Mouse (Mus musculus) adrenal gland, postnatal 4 days (tissue): ENCODE measurements around the gene Prf1. TPM values are rescaled to one million over a fixed set of nuclear protein-coding genes. Genes with fewer than 3 reads are reported as not detected.
A peak's percentile ranks its signal among the peaks of the same experiment; 100 is the strongest.

Source experiments
- DNase-seq, 2 experiments: peaks; one replicate each; pipeline ENCODE4 v3.0.0; 2021 to 2022; ENCODE audit warnings: low spot score in 2 of 2, mixed read lengths in 2 of 2
- total RNA-seq, 2 experiments: library from RNA; stranded (reverse); gene quantifications; 2 replicates each; pipeline ENCODE4 v1.2.3; 2021

Gene Prf1
- total RNA-seq, 2 experiments from 2014 or later, result 0.28 TPM; not detected in 1

DNA sequence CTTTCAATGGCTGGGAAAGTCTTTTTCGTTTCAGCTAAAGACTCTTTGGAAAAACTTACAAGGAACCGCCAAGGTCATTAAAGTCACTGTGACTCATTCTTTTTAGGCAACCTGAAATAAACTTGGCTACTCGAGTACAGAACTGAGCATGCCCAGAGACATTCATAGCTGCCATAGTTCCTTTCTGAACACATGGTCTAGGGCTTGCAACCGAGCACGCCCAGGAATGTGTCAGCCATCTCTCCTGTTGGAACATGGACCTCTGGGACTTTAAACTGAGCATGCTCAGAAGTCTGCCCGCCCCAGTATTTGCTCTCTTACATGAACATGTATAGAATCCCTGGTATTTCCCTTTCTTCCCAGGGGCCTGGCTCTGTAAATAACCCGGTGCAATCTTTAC, 11.4 kb upstream of the Prf1 start:
- DNase-seq, result no peak

DNA sequence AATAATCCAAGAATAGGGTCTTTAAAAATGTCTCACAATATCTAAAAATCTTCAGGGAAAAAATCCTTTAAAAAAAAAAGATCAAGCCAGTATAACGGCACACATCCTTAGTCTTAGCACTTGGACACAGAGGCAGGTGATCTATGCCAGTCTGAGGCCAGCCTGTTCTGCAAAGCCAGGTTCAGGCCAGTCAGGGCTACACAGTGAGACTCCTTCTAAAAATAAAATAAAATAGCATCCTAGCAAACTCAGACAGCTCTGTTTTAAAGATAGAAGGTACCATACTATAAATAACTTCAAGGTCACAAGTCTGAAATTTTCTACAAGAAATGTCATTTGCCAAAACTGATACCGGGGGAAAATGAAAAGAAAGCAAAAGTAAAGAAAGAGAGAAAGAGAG, 7.6 kb upstream of the Prf1 start:
- DNase-seq, result no peak

DNA sequence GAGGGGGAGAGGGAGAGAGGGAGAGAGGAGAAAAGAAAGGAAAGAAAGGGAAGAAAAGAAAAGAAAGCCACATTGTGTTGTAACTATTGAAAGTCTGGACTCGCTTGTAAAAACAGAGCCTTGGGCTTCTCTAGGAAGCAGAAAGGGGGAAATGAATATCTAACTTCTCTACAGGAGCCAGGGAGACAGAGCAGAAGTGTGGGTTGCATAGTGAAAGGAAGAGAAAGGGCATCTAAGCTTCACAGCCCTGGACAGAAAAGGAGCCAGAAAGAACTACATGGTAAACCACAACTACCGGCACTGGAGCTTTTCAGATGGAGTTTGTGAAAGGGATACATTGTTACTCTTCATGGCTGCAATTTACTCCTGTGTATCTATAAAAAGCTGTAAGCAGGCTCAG, 7.2 kb upstream of the Prf1 start:
- no peak for DNase-seq

DNA sequence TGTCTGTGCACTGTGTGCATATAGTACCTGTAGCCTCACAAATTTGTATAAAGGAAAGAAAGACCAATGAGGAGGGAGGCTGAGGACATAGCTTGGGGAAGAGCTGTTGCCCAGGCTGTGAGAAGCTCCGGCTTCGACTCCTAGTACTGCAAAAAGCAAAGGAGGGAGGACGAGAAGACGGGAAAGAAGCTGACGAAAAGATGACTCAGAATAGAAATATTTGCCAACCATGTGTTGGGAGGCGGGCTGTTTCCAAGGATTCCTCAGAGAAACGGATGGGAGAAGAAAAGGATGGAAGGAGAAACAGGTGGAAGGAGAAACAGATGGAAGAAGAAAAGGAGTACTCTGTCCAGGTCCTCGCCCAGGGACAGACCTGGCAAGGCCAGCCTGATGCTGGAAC, 3.4 kb upstream of the Prf1 start:
- DNase-seq, result no peak

DNA sequence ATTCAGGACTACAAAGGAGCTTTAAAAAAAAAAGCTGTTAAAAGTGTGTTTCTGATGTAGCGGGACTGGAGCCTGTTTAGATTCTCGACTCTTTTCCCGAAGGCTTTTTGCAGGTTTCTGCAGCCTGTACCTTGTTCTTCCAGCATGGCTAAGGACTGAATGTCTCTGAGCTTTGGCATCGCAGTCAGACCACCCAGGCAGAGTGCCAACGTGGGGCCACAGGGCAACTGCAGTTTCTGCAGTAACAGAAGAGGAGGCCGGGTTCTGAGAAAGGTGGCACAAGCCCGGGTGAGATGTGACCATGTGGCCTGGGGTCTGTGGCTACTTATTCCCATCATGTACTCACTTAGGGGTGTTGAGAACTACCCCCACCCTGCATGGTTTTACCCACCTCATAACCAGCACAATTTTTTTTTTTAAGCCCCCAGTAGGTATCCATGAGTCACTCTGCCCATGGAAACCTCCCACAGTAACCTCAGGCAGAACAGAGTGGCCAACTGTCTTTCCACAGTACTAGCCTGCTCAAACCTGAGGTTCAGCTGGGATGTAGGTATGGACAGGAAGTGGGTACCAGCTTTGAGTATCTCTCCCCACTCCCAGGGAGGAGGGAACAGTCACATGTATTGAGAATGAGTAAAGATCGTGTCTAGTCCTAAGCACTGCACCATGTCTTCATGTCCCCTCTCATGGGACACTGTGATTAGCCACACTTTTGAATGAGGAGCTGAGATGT, 754 bp upstream of the Prf1 start:
- DNase-seq, result no peak

DNA sequence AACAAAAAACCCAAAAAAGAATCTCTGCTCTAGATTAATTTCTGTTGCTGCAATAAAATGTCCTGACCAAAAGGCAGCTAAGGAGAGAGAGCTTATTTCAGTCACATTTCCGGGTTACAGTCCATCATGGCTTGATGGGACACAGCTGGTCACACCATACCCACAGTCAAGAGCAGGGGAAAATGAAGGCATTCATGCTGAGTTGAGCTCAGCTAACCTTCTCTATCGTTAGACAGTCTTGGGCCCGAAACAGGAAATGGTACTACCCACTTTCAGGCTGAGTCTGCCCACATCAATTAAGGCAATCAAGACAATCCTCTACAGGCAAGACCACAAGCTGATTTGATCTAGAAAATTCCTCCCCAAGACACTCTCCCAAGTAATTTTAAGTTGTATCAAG, 3.4 kb downstream of the Prf1 start:
- DNase-seq, result no peak

DNA sequence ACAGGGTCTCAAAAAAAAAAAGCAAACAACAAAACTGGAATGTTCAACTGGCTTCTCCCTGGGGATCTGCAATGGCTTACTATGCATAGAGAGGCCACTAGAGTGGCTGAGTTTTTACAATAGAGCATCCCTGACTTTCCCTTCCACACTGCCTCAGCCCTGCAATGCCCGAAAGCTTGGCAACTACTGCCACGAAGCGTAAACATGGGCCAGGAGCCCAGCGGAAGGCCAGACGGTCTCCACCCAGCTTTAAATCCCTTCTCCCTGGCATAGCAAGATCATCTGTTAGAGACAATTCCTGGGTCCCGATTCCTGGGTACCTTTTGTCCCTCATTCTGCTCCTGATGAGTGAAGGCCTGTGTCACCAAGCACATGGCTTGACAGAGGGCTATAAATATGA, 6.4 kb downstream of the Prf1 start:
- no peak for DNase-seq

DNA sequence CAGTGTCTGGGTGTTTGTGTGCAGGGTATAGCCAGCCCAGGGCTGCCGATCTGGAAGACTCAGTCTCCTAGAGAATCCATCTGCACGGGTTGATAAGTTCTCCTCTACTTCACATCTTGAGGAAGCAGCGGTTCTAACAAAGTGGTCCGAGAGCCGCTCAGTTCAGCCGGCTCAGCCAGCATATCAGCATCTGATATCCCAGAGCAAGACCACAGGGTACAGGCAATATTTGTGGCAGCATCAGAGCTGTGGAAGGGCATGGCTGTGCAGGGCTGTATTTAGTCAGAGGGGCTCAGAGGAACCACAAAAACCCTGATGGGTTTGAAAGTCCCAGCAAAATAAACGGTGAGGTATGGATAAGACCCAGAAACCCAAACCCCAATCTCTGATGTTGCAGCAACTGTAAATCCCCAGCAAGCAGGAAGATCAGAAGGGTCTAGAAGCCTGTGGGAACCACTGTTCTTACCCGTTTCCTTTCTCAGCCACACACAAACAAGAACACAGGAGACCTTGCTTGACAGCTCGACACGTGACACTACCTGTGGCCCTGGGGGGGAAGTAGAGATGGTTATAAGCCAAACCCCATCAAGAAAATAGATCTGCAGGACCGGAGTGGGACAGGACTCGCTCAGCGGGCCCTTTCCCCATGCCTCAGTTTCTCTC, 8.4 kb downstream of the Prf1 start:
- no peak for DNase-seq

DNA sequence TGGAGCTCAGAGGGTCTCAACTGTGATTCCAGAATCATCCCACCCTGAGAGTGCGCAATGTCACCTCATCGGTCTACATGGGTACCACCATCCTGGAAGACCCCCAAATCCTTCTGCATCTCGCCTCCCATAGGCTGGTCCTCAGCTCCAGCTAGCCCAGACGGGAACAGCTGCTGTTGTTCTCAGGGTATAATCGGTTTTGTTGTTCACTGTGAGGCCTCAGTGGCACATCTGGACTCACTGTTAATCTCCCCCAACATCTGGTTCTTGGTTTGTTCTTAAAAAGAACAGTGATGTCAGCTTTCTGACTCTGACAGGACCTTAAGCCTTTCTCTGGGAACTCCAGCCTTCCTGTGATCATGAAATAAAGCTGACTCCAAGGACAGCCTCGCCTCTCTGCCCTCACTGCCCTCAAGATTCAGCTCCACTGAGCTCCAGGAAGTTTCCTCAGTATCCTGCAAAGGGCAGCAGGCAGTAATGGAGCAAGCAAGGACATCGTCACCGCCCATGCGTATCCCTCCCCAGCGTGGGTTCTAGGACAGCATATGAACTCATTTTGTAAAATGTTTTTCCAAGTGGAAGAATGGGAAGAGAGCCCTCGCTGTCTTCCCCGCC, 11.2 kb downstream of the Prf1 start:
- no peak for DNase-seq

DNA sequence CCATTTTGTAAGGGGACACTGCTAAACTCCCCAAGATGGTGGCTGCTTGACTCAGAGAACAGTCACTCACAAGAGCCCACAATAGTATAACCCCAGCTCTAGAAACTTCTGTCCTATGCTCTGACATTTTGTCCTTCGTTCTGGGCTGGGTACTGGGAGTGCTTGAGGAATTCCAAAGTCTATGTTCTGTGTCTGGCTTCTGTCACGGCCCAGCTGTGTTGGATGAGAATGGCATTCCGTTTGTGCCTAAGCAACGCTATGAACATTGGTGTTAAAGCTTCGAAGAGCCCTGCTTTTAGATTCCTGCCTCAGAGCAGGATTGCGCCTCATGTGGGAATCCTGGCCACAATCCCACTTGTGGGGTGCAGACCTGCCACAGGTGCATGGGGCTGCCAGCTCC, 14.5 kb downstream of the Prf1 start:
- DNase-seq, result no peak

DNA sequence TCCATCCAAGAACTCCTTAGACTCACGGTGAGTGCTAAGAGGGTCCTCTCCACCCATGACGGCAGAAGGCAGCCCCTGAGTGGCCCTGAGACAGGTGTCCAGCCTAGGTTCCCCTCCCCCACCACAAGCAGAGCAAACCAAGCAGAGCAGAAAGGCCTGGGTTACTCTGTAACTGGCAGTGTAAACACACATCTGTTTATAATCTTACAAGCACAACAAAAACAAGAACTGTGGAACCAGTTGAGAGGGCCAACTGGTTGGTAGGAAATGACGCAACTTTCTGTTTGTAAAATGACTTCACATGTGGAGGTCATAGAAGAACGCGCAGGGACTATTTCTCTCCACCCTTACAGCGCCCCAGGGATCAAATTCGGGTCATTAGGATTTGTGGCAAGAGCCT, 15.1 kb downstream of the Prf1 start:
- DNase-seq, result no peak

DNA sequence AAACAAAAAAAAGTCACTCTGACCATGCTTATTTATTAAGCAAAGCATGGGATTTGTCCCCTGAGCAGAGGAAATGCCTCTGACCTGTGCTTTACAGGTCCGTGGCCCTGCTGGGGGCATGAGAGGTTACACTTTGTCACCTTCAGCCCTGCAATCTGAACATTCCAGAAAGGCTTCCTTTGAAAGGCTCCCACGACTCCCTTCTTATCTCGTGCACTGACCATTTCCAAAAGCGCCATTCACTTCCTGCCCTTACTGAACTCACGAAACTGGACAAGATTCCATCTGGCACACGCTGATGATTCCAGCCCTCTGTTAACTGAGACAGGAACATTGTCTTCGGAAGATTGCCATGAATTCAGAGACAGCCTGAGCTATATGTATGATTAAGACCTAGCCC, 16.1 kb downstream of the Prf1 start:
- DNase-seq, result no peak

DNA sequence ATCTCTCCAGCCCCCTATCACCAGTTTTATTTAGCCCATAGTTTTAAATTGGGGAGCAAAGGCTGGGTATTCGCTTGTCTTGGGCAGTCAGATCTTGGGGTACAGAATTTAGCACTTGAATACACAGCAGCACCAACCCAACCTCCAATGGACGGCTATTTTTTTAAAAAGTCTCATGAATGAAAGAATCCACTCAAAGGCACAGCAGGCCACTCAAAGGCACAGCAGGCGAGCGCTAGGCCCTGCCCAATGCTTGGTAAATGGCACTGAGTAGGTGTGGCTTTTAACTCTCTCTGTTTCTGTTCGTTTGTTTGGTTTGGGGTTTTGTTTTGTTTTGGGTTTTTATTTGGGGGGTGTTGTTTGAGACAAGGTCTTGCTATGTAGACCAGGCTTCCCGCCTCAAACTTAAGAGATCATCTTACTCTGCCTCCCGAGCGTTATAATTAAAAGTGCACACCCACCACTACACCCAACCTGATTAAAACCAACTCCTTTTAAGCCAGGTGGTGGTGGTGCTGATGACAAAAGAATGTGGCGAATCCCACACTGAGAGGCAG, 17.8 kb downstream of the Prf1 start:
- DNase-seq, result no peak

DNA sequence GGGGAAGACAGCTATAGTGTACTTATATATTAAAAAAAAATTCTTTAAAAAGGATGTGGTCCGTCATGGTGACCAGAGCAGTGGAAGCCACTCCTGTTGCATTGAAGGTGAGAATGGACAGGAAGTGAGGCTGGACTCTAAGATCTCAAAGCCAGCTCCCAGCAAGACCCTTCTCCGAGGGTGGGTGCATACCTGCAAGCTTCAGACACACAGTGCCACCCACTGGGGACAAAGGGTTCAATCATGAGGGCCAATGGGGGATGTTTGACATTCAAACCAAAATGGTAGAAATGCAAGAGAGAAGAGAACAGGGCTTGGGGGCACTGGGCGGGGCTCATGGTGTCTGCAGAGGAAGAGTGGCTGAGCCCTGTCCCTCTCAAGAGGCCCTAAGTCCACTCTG, 20.9 kb downstream of the Prf1 start:
- no peak for DNase-seq

DNA sequence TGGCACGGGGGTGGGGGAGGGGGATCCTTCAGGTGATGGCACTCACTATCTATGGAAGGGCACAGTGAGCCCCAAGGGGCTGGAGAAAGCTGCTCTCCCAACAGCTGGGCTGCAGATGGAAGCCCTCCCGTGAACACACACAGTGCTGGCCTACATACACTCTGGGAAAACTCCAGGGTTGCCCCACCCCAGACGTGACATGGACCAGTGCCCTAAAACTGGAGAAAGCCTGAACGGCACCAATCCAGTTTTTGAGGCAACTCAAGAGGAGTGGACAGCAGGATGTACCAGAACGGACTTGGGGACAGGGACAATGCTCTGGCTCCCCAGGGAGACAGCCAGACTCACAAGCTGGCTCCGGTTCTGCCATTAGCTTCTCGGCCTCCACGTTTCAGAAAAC, 27.1 kb downstream of the Prf1 start:
- DNase-seq, result no peak

DNA sequence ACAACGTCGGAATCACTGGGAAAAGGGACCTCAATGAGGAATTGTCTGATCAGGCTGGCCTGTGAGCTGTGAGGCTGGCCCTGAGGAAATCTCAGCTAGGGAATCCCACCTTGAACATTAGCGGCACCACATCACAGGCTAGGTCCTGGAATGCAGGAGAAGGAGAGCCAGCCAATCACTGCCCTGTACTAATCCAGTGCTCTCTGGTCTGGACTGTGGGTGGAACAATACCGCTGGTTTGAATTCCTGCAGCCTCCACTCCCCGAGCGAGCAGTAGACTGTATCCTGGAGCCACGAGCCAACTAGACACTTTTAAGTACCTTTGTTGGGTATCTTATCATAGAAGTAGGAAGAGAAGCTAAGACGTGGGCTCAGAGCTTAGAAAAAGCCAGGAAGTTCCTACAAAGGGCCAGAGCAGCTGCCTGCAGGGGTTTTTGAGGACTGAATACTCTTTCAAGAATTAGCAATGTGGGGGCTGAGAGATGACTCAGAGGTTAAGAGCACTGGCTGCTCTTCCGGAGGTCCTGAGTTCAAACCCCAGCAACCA, 28.2 kb downstream of the Prf1 start:
- no peak for DNase-seq

DNA sequence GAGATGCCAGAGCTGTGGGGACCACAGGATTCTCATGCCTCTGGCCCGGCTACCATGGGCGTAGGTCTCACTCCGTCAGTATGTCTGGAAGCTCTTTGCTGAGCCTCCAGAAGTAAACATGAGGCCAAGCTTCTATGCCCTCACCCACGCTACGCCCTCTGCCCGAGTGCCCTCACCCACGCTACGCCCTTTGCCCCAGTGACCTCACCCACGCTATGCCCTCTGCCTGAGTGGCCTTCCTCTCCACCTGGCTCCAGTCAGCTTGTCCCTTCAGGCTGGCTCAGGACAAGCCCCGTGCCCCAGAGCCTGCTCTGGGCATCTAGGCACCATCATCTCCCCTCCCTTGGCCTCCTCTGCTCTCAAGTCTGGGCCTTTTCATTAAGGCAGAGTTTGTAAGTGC, 29.9 kb downstream of the Prf1 start:
- DNase-seq, result no peak

DNA sequence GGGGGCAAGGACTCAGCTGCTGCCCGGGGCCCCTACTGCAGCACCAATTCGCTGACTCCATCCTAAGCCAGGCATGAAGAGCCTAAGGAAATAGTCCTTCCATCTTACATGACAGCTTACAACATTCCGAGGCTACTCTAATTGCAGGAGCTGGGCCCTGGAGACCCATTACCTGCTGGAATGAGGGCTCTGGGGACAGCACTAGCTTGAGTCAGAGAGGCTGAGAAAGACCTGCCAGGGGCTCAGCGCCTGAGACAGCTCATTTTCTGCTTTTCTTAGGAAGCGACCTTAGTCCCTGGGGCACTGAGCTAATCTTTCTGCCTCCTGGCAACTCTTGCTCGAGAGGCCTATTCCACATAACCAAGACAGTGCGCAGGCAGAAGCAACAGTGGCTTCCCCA, 31.3 kb downstream of the Prf1 start:
- DNase-seq, result no peak

DNA sequence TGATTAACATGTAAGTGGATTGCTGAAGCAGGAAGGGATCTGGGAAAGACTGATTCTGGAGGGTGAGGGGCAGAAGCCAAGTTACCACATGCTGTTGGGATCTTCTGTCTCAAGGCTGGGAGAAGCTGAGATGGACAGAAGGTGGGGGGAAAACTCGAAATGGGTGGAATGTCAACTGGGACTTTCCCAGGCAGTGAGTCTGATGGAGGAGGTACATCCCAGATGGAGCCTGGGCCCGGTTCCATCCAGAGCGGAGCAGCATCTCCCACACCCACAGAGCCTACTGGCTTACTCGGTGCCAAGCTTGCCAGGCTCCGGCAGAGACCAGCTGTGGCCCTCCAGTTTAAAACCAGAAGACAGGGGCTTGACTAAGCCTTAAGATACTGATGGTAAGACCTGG, 33.4 kb downstream of the Prf1 start:
- DNase-seq, result no peak

DNA sequence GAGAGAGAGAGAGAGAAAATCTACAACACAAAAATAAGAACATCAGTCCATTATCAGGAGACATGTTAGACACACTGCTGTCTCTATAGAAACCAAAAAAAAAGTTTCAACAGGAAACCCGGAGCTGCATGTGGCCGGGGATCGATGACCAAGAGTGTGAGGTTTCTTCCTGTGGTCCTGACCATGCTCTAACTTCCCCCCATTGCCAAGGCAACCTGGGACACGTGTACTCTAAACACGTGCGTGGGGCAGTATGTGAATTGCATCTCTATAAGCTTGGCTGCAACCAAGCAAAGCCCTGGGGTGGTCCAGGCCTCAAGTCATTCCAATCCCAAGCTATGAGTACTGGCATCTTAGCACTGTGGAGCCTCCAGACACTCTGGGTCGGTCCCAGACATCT, 36.9 kb downstream of the Prf1 start:
- no peak for DNase-seq

DNA sequence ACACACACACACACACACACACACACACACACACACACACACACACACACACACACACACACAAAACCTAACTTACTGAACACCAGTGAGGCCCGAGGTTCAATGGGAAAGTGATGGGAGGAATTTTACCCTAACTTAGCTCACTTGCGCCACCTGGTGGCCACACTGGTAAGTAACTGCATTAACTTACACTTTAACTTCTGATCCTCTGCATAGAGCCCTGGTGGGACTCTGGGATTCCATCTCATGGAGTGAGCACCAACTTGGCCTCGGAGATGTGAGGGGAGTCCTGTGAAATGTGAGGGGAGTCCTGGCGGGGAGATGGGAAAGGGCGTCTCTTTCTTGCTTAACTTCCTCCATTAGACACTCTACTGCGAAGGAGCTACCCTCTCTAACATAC, 38.5 kb downstream of the Prf1 start:
- DNase-seq, result peak; percentile 53 to 59

DNA sequence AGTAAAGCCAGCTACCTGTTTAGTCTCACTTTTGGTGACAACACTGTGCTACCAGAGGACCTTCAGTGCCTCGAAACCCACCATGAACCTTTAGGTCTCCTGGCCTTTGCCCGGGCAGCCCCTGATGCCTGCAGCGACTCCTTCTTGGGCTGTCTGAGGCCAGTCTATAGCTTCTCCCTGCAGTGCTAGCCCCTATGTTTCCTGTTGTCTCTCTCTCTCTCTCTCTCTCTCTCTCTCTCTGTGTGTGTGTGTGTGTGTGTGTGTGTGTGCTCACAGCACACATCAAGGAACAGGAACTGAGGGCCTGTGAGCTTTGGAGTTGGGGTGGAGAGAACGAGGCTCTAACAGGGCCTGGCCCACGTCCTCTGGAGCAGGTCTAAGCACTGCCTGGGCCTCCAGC, 39.0 kb downstream of the Prf1 start:
- no peak for DNase-seq
